Mouse (Mus musculus): ENCODE measurements around the gene Nhsl2.

The Nhsl2 gene

GRCm38 (mm10) chrX:101902597-101902996, 53.4 kb downstream of the Nhsl2 start:
- no peak for DNase-seq (ENCODE audit: low spot score in 2 of 2)

DNA sequence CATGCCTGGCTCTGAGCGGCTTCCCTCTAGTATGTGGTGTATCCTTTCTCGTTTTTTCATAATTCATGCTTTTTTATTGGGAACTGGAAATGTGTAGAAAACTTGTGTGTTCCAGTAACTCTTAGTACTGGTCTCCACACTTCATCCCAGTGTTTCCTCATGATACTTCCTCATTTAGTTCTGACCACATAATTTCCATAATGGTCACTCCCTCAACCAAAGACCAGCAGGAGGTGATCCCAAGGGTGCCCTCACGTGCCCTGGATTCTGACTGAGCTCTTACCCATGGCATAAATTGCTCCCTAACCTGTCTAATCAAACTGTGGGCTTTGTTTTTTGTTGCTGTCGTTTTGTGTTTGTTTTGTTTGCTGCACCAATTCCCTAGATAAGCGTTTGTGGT, 58.1 kb downstream of the Nhsl2 start:
- no peak for DNase-seq (ENCODE audit: low spot score in 2 of 2)

DNA sequence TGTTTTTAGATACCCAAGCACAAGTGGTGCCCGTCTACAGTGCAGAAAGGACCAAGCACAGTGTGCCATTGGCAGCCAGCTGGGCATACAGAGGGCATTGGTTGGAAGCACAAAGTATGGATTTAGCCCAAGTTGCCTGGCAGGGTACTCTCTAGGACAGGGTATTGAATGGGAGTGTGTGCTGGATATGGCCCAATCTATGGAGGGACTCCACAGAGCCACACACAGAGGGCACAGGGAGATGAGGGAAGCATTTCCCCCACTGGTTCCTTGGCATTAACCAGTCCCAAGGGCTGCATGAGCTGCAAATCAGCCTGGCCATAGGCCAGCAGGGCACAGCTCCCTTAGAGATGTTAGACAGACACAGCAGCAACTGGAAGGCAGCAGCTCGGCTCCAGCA, 79.9 kb downstream of the Nhsl2 start:
- no peak for DNase-seq (ENCODE audit: low spot score in 2 of 2)

DNA sequence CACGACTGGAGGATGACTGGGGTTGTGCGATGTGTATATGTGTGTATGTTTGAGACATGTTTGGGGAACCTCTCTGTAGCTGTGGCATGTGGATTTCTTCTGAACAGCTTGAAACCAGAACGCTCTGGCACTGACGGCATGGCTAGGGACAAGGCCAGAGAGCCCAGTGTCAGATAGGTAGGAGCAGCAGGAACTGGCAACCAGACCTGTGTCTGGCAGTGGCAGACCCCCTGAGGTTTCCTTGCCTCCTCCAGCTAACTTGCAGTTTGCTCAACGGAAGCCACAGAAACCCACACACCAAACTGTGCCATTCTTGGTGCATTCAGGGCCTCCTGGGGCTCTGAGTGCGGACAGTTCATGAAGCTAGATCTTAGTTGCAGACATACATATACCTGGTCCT, 81.1 kb downstream of the Nhsl2 start:
- DNase-seq (ENCODE audit: low spot score in 2 of 2): no peak

DNA sequence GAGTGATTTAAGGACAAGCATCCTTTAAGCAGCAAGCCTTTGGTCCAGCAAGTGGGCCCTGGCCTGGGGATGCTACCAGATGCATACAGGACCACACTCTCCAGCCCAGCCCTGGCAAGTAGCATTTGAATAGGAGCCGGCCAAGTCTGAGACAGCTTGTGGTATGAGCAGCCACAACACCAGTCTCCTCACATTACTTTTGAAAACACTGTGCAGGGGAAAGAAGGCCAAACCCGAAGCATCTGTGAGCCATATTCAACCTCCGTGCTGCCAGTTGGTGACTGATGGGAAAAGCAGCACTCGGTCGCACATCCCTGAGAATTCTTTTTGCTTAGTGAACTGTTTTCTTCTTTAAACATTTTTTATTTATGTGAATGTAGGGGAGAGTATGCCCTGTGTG, 81.8 kb downstream of the Nhsl2 start:
- DNase-seq (ENCODE audit: low spot score in 2 of 2): no peak

GRCm38 (mm10) chrX:101932244-101932643, 83.1 kb downstream of the Nhsl2 start:
- DNase-seq (ENCODE audit: low spot score in 2 of 2): no peak

- no peak for DNase-seq (ENCODE audit: low spot score in 2 of 2)
These were observed 84.2 kb downstream of the Nhsl2 start for GRCm38 (mm10) chrX:101933346-101933745.

DNA sequence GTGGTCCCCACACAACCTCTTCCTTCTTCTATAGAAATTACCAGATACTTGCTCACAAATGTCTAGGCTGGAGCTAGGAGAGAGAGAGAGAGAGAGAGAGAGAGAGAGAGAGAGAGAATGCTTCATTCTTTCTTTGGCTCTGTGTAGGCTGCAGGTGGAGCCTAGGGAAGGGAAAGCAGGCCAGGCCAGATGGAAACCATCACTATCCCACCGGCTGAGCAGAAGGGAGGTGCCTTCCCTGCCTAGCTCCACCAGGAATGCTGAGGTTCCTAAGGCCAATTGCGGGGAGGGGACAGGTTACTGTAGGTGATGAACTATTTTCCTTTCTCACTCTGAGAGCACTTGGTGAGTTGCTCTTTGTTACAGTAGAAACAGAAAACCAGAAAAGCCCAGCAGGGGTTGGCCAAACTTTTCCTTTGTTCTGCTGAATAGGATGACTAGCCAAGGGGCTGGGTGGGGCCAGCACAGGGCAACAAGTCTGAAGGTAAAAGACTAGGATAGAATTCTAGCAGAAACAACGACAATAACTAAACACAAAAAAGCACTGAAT, 86.2 kb downstream of the Nhsl2 start:
- no peak for DNase-seq (ENCODE audit: low spot score in 2 of 2)

DNA sequence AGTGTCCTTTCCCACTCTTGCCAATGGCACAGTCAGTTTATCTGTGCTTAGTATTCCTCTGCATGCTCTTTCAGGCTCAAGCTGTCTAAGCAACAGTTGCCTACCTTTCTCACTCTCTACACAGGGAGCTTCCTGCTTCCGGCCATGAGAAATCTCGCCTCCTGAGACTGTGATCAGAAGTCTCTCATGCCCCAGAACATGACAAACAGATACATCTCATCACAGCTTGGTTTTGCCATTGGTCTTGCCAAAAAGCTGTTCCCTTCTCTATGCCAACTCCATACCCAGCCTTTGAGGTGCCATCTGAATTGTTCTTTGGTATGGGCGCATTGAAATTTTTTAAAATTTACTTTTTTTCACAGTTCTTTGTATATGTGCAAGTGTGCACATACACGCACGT, 90.3 kb downstream of the Nhsl2 start:
- DNase-seq (ENCODE audit: low spot score in 2 of 2): no peak

DNA sequence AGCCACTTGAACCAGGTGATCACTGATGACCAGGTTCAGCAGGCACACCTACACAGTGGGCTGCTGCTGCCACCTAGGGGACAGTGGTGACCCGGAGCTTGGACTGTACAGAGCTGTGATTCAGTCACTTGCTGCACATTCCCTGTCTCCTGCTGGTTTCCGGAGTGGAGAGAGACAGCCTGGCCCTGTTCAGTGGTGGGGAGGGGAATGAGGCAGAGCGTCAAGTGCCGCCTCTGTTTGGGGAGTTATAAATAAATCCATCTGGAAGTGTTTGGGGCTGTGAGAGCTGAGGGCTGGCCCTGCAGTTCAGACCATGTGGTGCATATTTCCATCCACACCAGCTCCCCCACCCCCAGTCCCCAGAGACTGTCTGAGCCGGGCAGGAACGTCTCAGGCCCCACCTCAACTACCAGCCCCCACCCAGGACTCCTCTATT, 93.3 kb downstream of the Nhsl2 start:
- peak; percentile 35 to 43 for DNase-seq (ENCODE audit: low spot score in 2 of 2)

DNA sequence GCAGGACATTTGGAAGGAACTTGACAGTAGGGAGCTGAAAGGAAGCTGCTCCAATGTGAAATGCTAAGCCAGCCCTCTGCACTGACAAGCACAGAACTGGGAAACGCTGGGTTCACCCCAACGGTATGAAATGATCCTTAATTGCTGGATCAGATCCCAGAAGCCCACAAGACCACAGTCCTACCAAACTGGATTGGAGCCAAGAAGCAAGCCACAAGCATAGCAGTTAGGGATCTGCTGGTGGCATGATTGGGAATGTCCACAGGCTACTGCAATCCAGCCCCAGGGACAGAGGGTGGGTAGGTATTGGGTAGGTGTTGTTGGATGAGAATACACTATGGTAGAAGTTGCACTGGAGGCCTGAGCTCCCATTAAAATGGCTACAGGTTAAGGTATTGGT, 94.6 kb downstream of the Nhsl2 start:
- DNase-seq (ENCODE audit: low spot score in 2 of 2): no peak

DNA sequence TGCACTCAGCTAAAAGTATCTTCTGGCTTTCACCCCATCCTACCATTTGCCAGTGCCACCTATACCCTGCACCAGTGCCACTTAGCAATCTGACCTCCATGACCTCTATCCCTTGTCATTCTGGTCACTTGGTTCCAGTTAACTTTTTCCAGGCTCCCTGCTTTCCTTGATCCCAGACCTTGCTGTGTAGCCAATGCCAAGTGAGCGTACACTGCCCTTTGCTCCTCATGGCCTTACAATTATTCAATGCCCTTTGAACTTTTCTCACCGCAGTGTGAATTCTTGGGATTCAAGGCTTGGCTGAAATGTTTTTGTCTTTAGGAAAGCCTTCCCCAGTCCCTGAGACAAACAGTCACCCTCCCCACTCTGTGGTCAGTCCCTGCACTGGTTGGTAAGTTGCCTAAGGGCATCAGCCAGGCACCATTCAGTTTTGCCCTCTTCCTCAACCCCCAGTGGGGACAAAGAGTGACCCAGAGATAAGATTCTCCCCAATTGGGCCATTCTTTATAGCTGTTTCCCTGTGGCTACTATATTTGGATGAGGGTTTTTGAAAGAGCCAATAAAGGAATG, 95.7 kb downstream of the Nhsl2 start:
- DNase-seq (ENCODE audit: low spot score in 2 of 2): no peak

DNA sequence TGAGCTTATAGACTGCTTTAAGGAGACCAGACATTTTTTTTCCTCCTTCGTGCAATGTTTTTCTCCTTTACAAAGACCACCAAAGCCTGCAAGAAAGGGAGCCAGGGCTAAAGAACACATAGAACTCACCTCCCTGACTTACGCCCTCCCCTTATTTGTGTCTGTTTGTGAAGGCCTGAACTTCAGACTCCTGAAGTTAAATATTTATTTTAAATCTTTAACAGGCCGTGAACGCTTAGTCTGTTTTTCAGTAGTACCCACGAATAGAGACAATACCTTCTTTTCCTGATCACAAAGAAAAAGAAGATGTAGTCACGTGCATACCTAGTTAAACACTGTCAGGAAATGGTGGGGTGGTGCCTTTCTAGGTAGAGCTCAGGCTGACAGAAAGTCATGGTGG, 103.3 kb downstream of the Nhsl2 start:
- DNase-seq (ENCODE audit: low spot score in 2 of 2): no peak

DNA sequence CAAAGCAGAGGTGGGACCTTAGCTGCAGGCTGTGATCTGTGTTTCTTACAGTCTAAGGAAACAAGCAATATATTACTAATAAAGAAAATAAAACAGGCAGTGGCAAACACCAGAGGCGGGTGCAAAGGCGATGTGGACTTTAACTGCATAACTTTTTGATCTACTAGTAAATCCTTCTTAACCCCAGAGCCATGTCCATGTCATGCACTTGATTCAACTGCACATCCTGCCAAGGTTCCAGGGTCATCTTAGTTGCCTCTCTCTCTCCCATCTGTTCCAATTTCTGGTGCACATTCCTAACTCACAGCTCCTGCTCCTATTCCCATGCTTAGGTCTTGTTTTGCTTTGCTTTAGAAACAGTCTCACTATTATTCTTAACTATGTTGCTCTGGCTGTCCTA, 104.1 kb downstream of the Nhsl2 start:
- no peak for DNase-seq (ENCODE audit: low spot score in 2 of 2)

DNA sequence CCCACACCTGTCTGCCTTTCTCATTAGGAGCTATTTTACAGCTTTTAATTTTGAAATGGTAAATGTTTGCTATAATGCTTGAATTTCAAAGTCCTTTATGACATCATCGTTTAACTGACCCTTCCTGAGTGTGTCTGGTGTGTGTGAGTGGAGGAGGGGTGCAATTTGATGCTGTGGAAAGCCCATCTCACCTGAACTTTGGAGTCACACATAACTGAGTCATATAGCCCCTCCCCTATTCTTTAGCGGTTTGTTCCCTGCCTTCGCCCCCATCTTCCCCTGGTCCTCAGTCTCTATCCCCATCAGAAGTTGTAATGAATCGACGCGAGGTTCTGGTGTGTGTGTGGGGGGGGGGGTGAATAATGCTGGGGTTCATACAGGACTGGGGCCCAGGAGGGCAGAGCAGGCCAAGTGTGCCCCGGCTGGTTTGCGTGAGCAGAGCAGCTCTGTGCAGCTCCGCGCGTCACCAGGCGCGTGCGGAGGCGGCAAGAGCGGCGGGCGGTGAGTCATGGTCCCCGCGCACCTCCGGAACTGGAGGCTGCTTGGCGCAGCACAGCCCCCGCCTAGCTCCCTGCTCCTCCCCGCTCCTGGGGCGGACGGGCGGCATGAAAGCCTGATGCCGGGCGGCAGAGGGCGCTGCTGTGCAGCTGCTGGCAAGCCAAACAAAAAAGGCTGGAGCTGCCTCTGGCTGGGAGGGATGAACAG, 104.8 kb downstream of the Nhsl2 start:
- peak; percentile 60 to 69 for DNase-seq (ENCODE audit: low spot score in 2 of 2)

DNA sequence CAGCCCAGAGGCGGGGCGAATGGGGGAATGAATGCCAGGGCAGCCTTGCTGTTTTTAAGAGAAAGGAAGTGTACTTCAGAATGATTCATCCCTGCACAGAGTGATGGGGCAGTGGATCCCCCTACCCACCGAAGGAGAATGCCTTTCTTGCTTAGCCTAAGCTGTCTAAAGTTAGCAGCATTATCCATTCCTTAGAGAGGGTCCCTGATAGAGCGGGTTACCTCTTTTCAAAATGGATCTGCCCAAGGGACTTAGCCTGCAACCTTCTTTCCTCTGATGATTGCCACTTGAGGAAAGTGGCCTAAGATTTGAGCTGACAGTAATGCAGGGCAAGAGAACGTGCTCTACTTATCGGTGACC, 105.3 kb downstream of the Nhsl2 start:
- no peak for DNase-seq (ENCODE audit: low spot score in 2 of 2)

DNA sequence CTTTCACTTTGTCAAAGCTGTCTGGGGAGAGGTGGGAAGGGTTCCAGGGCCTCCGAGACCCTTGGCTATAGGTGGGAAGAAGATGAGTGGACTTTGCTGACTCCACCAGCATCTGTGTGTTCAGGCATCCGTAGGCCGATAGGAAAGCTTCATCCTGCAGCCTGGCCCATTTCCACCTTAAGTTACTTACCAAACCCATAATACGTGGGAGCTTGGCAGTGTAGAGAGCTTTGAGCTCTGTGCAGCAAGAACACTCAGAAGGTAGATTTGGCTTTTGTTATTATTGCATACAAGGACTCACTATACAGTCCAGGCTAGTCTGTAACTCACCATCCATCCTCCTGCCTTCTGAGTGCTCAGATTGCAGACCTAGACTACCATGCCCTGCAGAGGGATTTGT, 112.7 kb downstream of the Nhsl2 start:
- no peak for DNase-seq (ENCODE audit: low spot score in 2 of 2)

- no peak for DNase-seq (ENCODE audit: low spot score in 2 of 2)
These were observed 114.5 kb downstream of the Nhsl2 start for GRCm38 (mm10) chrX:101963711-101964110.

GRCm38 (mm10) chrX:101973028-101973427, 123.8 kb downstream of the Nhsl2 start:
- DNase-seq (ENCODE audit: low spot score in 2 of 2): no peak

DNA sequence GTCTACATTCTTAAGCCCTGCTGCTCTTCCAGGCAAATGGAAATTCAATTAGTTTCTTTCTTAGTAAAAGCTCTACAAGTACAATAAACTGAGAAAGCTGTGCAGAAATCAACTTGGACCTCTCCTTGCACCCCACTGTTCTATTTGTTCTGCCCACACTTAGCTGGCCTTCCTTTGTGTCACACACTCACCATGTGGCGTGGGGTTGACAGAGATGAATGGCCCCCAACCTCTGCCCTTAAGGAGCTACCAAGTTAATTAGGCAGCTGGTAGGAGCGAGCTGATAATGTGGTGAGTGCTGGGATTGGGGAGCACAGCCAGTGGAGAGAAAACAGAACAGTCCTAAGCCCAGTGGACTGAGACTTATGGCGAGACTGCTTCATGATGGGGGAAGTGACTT, 127.7 kb downstream of the Nhsl2 start:
- DNase-seq (ENCODE audit: low spot score in 2 of 2): no peak

- no peak for DNase-seq (ENCODE audit: low spot score in 2 of 2)
These were observed 129.7 kb downstream of the Nhsl2 start for GRCm38 (mm10) chrX:101978861-101979260.

DNA sequence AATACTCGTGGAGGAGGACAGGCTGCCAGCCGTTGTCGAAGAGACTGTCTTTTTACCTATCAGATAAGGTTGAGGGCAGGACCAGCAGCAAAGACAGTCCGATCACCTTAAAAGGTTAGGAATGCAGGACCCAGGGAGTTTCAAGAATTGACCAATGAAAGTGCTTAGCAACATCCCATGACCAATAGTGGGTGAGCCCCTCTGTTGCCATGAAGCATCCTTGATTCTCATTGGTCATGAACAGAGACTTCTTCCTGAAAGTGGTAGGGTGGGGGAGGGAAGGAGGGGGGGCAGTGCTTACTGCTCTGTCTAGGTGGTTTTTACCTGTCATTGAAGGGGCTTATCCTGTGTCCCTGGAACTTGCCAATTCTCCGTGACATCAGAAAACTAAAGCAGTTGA, 130.1 kb downstream of the Nhsl2 start:
- no peak for DNase-seq (ENCODE audit: low spot score in 2 of 2)

GRCm38 (mm10) chrX:101980586-101980985, 131.4 kb downstream of the Nhsl2 start:
- DNase-seq (ENCODE audit: low spot score in 2 of 2): no peak

- DNase-seq (ENCODE audit: low spot score in 2 of 2): no peak
These were observed 132.3 kb downstream of the Nhsl2 start for GRCm38 (mm10) chrX:101981450-101981849.

All from frontal cortex, postnatal 25 days (tissue).